Mouse (Mus musculus): ENCODE measurements around the gene Caln1. TPM values are rescaled to one million over a fixed set of nuclear protein-coding genes. Genes with fewer than 3 reads are reported as not detected.

The Caln1 gene
- polyA plus RNA-seq, 1 experiment from 2014 or later, result 0.31 TPM

DNA sequence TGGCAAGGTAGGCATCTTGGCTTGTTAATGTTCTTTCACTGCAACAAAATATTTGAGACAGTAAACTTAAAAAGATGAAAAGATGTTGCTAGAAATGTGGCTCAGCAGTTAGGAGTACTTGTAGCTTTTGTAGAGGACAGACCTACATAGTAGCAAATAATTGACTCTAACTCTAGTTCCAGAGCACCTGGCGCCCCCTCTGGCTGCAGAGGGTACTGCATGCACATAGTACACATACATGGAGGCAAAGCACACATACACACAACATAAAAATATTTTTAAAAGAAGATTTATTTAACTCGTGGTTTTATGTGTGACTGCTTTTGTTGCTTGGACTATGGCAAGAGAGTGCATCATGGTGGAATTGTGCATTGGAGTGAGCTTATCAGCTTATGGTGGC, 151.3 kb downstream of the Caln1 start:
- Histone ChIP-seq H3K27me3 (ENCODE audit: control insufficient read depth, insufficient read depth, low read length) (no peaks in the 10 kb centered on the region), H3K4me1 (ENCODE audit: control insufficient read depth in 2 of 2, insufficient read depth in 2 of 2, low read length in 2 of 2) (no peaks in the 10 kb centered on the region), H3K9me3 (ENCODE audit: control insufficient read depth, low read length) (0 out of 2 replicates have a peak, but pooled peaks cover 7% of the 10 kb centered on the region), H3K36me3 (ENCODE audit: control insufficient read depth, insufficient read depth, low read length) (no peaks in the 10 kb centered on the region), H3K4me2 (ENCODE audit: low read length) (no peak overlapping the region), H3K4me3 (ENCODE audit: control insufficient read depth in 1 of 2, insufficient read depth in 1 of 2, low read depth in 1 of 2, low read length in 2 of 2) (no peak overlapping the region), H3K27ac (replicated peaks in 1 of 2; ENCODE audit: control insufficient read depth in 1 of 2, insufficient read depth in 1 of 2, low read depth in 2 of 2, low read length in 2 of 2) (no peak overlapping the region), H3K9ac (ENCODE audit: low read length) (no peak overlapping the region)
- no peak for ATAC-seq (ENCODE audit: insufficient number of reproducible peaks, insufficient read depth, low FRiP score, low read depth)
- WGBS, result 46% methylated on average over 2 of the region's 2 CpGs

- Histone ChIP-seq H3K4me2 (ENCODE audit: low read length) (no peak overlapping the region), H3K9ac (ENCODE audit: low read length) (no peak overlapping the region), H3K27ac (replicated peaks in 1 of 2; ENCODE audit: control insufficient read depth in 1 of 2, insufficient read depth in 1 of 2, low read depth in 2 of 2, low read length in 2 of 2) (no peak overlapping the region), H3K4me1 (ENCODE audit: control insufficient read depth in 2 of 2, insufficient read depth in 2 of 2, low read length in 2 of 2) (no peaks in the 10 kb centered on the region), H3K4me3 (ENCODE audit: control insufficient read depth in 1 of 2, insufficient read depth in 1 of 2, low read depth in 1 of 2, low read length in 2 of 2) (no peak overlapping the region), H3K36me3 (ENCODE audit: control insufficient read depth, insufficient read depth, low read length) (no peaks in the 10 kb centered on the region), H3K27me3 (ENCODE audit: control insufficient read depth, insufficient read depth, low read length) (no peaks in the 10 kb centered on the region), H3K9me3 (ENCODE audit: control insufficient read depth, low read length) (peaks cover 4% of the 10 kb centered on the region; the same call in 1 of the 2 replicates)
- ATAC-seq (ENCODE audit: insufficient number of reproducible peaks, insufficient read depth, low FRiP score, low read depth), result no peak
- 73% methylated on average over 2 of the region's 2 CpGs for WGBS
Observed at GRCm38 (mm10) chr5:130527416-130527815, 158.2 kb downstream of the Caln1 start.

DNA sequence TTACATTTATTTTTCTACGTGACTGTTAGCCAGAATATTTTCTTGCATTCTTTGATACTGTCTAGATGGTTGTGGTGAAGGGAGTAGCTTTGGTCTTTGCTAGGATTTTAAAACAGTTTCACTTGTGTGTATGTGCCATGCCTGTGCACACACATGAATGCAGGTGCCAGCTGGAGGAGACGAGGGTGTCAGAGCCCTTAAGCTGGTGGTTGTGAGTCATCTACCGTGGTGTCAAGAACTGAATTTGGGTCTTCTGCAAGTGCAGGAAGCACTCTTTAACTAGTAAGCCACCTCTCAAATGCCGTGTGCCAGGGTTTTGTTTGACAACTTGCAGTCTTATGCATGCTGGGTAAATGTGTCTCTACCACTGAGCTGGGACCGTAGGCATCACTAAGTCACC, 178.2 kb downstream of the Caln1 start:
- WGBS, result 77% methylated on average over 5 of the region's 5 CpGs
- Histone ChIP-seq H3K4me2 (ENCODE audit: low read length) (no peak overlapping the region), H3K4me1 (ENCODE audit: control insufficient read depth in 2 of 2, insufficient read depth in 2 of 2, low read length in 2 of 2) (no peaks in the 10 kb centered on the region), H3K36me3 (ENCODE audit: control insufficient read depth, insufficient read depth, low read length) (no peaks in the 10 kb centered on the region), H3K27ac (replicated peaks in 1 of 2; ENCODE audit: control insufficient read depth in 1 of 2, insufficient read depth in 1 of 2, low read depth in 2 of 2, low read length in 2 of 2) (no peak overlapping the region), H3K9ac (ENCODE audit: low read length) (no peak overlapping the region), H3K9me3 (ENCODE audit: control insufficient read depth, low read length) (no peaks in the 10 kb centered on the region), H3K4me3 (ENCODE audit: control insufficient read depth in 1 of 2, insufficient read depth in 1 of 2, low read depth in 1 of 2, low read length in 2 of 2) (no peak overlapping the region), H3K27me3 (ENCODE audit: control insufficient read depth, insufficient read depth, low read length) (no peaks in the 10 kb centered on the region)
- ATAC-seq (ENCODE audit: insufficient number of reproducible peaks, insufficient read depth, low FRiP score, low read depth), result no peak

DNA sequence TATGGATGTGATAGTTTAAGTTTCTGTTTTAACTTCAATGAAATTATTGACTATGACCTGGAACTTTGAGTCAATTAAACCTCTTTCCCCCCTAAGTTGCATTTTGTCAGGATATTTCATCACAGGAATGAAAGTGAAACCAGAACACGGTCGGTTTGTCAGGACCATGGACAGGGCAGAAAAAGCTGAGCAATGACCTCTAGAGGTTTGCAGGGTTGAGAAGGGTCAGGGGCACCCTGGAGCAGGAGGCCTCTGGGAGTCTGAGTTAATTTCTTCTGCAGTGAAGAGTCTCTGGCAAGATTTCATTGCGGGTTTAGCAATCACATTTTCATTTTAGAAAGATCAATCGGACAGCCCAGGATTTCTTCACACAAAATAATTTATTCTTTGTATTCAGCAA, 184.7 kb downstream of the Caln1 start:
- Histone ChIP-seq H3K27ac (replicated peaks in 1 of 2; ENCODE audit: control insufficient read depth in 1 of 2, insufficient read depth in 1 of 2, low read depth in 2 of 2, low read length in 2 of 2) (no peak overlapping the region), H3K9ac (ENCODE audit: low read length) (no peak overlapping the region), H3K36me3 (ENCODE audit: control insufficient read depth, insufficient read depth, low read length) (no peaks in the 10 kb centered on the region), H3K4me1 (ENCODE audit: control insufficient read depth in 2 of 2, insufficient read depth in 2 of 2, low read length in 2 of 2) (no peaks in the 10 kb centered on the region), H3K9me3 (ENCODE audit: control insufficient read depth, low read length) (no peaks in the 10 kb centered on the region), H3K27me3 (ENCODE audit: control insufficient read depth, insufficient read depth, low read length) (no peaks in the 10 kb centered on the region), H3K4me2 (ENCODE audit: low read length) (no peak overlapping the region), H3K4me3 (ENCODE audit: control insufficient read depth in 1 of 2, insufficient read depth in 1 of 2, low read depth in 1 of 2, low read length in 2 of 2) (no peak overlapping the region)
- no peak for ATAC-seq (ENCODE audit: insufficient number of reproducible peaks, insufficient read depth, low FRiP score, low read depth)
- WGBS, result 49% methylated on average over 4 of the region's 4 CpGs

GRCm38 (mm10) chr5:130563146-130563545, 193.9 kb downstream of the Caln1 start:
- Histone ChIP-seq H3K4me1 (ENCODE audit: control insufficient read depth in 2 of 2, insufficient read depth in 2 of 2, low read length in 2 of 2) (no peaks in the 10 kb centered on the region), H3K36me3 (ENCODE audit: control insufficient read depth, insufficient read depth, low read length) (no peaks in the 10 kb centered on the region), H3K27me3 (ENCODE audit: control insufficient read depth, insufficient read depth, low read length) (no peaks in the 10 kb centered on the region), H3K9me3 (ENCODE audit: control insufficient read depth, low read length) (no peaks in the 10 kb centered on the region; the same call in 1 of the 2 replicates), H3K4me3 (ENCODE audit: control insufficient read depth in 1 of 2, insufficient read depth in 1 of 2, low read depth in 1 of 2, low read length in 2 of 2) (no peak overlapping the region), H3K4me2 (ENCODE audit: low read length) (no peak overlapping the region), H3K27ac (replicated peaks in 1 of 2; ENCODE audit: control insufficient read depth in 1 of 2, insufficient read depth in 1 of 2, low read depth in 2 of 2, low read length in 2 of 2) (no peak overlapping the region), H3K9ac (ENCODE audit: low read length) (no peak overlapping the region)
- WGBS, result 72% methylated on average over 3 of the region's 3 CpGs
- no peak for ATAC-seq (ENCODE audit: insufficient number of reproducible peaks, insufficient read depth, low FRiP score, low read depth)

DNA sequence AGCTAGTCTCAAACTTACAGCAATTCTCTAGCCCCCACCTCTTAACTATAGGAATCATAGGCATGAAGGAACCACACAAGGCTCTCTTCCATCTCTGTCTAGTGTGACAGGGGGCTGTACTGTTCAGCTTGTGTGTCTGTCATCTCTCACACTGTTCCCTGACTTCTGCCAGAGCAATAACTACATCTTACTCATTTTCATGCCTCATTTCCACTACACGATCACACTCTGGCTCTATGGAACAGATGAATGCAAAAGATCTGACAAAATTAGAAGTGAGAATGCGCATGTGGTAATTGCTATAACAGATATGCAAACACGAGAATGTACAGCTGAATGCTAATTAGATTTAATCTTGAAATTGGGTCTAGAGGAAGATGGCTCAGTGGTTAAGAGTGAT, 196.7 kb downstream of the Caln1 start:
- no peaks in the 10 kb centered on the region for H3K36me3 ChIP-seq (ENCODE audit: control insufficient read depth, insufficient read depth, low read length)
- no peak overlapping the region for H3K4me2 ChIP-seq (ENCODE audit: low read length)
- H3K4me3 ChIP-seq (ENCODE audit: control insufficient read depth in 1 of 2, insufficient read depth in 1 of 2, low read depth in 1 of 2, low read length in 2 of 2), result no peak overlapping the region
- H3K9ac ChIP-seq (ENCODE audit: low read length), result no peak overlapping the region
- H3K4me1 ChIP-seq (ENCODE audit: control insufficient read depth in 2 of 2, insufficient read depth in 2 of 2, low read length in 2 of 2), result no peaks in the 10 kb centered on the region
- no peak overlapping the region for H3K27ac ChIP-seq (replicated peaks in 1 of 2; ENCODE audit: control insufficient read depth in 1 of 2, insufficient read depth in 1 of 2, low read depth in 2 of 2, low read length in 2 of 2)
- H3K9me3 ChIP-seq (ENCODE audit: control insufficient read depth, low read length), result peaks cover 4% of the 10 kb centered on the region; the same call in 1 of the 2 replicates
- H3K27me3 ChIP-seq (ENCODE audit: control insufficient read depth, insufficient read depth, low read length), result no peaks in the 10 kb centered on the region
- no peak for ATAC-seq (ENCODE audit: insufficient number of reproducible peaks, insufficient read depth, low FRiP score, low read depth)
- 78% methylated on average over 3 of the region's 3 CpGs for WGBS

DNA sequence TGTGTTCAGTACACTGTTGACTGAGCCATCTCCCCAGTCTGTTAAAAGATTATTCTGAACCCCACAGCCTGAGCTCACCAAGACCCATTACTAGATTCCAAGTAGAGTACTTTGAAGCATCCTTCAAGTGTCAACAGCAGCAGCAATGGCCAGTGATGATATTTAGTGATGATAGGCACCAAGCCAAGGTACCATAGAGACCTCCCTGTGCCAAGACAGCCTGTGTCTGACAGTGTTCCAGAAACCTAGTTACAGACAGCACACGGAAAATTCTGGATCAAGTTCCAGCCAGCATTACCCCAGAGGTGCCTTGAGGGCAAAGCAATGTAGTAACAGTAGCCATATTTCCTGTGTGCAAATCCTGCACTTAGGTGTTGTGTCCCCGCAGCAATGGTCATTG, 208.3 kb downstream of the Caln1 start:
- no peak overlapping the region for H3K27ac ChIP-seq (replicated peaks in 1 of 2; ENCODE audit: control insufficient read depth in 1 of 2, insufficient read depth in 1 of 2, low read depth in 2 of 2, low read length in 2 of 2)
- H3K4me1 ChIP-seq (ENCODE audit: control insufficient read depth in 2 of 2, insufficient read depth in 2 of 2, low read length in 2 of 2), result no peaks in the 10 kb centered on the region
- no peaks in the 10 kb centered on the region for H3K36me3 ChIP-seq (ENCODE audit: control insufficient read depth, insufficient read depth, low read length)
- H3K27me3 ChIP-seq (ENCODE audit: control insufficient read depth, insufficient read depth, low read length), result no peaks in the 10 kb centered on the region
- H3K4me3 ChIP-seq (ENCODE audit: control insufficient read depth in 1 of 2, insufficient read depth in 1 of 2, low read depth in 1 of 2, low read length in 2 of 2), result no peak overlapping the region
- H3K9ac ChIP-seq (ENCODE audit: low read length), result no peak overlapping the region
- no peak overlapping the region for H3K4me2 ChIP-seq (ENCODE audit: low read length)
- ATAC-seq (ENCODE audit: insufficient number of reproducible peaks, insufficient read depth, low FRiP score, low read depth), result no peak
- H3K9me3 ChIP-seq (ENCODE audit: control insufficient read depth, low read length), result no peaks in the 10 kb centered on the region
- 59% methylated on average over 2 of the region's 2 CpGs for WGBS

GRCm38 (mm10) chr5:130584042-130584441, 214.8 kb downstream of the Caln1 start:
- Histone ChIP-seq H3K4me3 (ENCODE audit: control insufficient read depth in 1 of 2, insufficient read depth in 1 of 2, low read depth in 1 of 2, low read length in 2 of 2) (no peak overlapping the region), H3K4me1 (ENCODE audit: control insufficient read depth in 2 of 2, insufficient read depth in 2 of 2, low read length in 2 of 2) (no peaks in the 10 kb centered on the region), H3K27ac (replicated peaks in 1 of 2; ENCODE audit: control insufficient read depth in 1 of 2, insufficient read depth in 1 of 2, low read depth in 2 of 2, low read length in 2 of 2) (no peak overlapping the region), H3K27me3 (ENCODE audit: control insufficient read depth, insufficient read depth, low read length) (no peaks in the 10 kb centered on the region), H3K9ac (ENCODE audit: low read length) (no peak overlapping the region), H3K9me3 (ENCODE audit: control insufficient read depth, low read length) (peaks cover 8% of the 10 kb centered on the region), H3K36me3 (ENCODE audit: control insufficient read depth, insufficient read depth, low read length) (no peaks in the 10 kb centered on the region), H3K4me2 (ENCODE audit: low read length) (no peak overlapping the region)
- whole genome bisulfite sequencing, result 75% methylated on average over 3 of the region's 3 CpGs
- no peak for ATAC-seq (ENCODE audit: insufficient number of reproducible peaks, insufficient read depth, low FRiP score, low read depth)

Measured in heart, embryonic 14.5 days (tissue).